In genomic region chr7:141418970-141419369, GRCm38 (mm10) we compare ENCODE assay signal across 13 mouse cellular contexts. TPM values are rescaled to one million over a fixed set of nuclear protein-coding genes. Genes with fewer than 3 reads are reported as not detected.
DNase-seq lines count a peak whose midpoint lies in the region; ATAC-seq lines count a peak whose summit lies in the region.
"Had no signal": no experiment of that assay in that cellular context is flagged by ENCODE, and none has a peak within 500 bp of the region (broad histone marks: within the 10 kb centered on the region; RNA-seq: fewer than 3 reads in every experiment).

No protein-coding gene starts in this region.

- ATAC-seq in intestine, embryonic 15.5 days = peak; percentile 62
- ATAC-seq: forebrain, embryonic 13.5 days; midbrain, embryonic 13.5 days had no signal

- 41% methylated on average over 7 of the region's 7 CpGs for WGBS in intestine, embryonic 15.5 days

- no peak overlapping the region for H3K4me3 ChIP-seq in intestine, embryonic 15.5 days (replicated peaks)
- H3K4me3 ChIP-seq: forebrain, embryonic 13.5 days; heart, adult 2 months; hindbrain, embryonic 10.5 days; midbrain, embryonic 13.5 days had no signal

- no peaks in the 10 kb centered on the region for H3K9me3 ChIP-seq in intestine, embryonic 15.5 days
- H3K9me3 ChIP-seq: forebrain, embryonic 13.5 days; hindbrain, embryonic 10.5 days; midbrain, embryonic 13.5 days had no signal

- H3K36me3 ChIP-seq in intestine, embryonic 15.5 days = no peaks in the 10 kb centered on the region
- H3K36me3 ChIP-seq: hindbrain, embryonic 10.5 days; midbrain, embryonic 13.5 days had no signal

- intact Hi-C loops in left cerebral cortex, postnatal 25 days (cut with DNase I) = no loop called here
- intact Hi-C loops in left cerebral cortex, postnatal 4 days (cut with DNase I) = no loop called here

- no peaks in the 10 kb centered on the region for H3K27me3 ChIP-seq in intestine, embryonic 15.5 days (replicated peaks)

- peak overlapping the region; percentile 48; the same call in 1 of the 2 replicates for H3K27ac ChIP-seq in intestine, embryonic 15.5 days
- H3K27ac ChIP-seq: forebrain, embryonic 13.5 days; heart, adult 2 months; hindbrain, embryonic 10.5 days; liver, embryonic 14.5 days; midbrain, embryonic 13.5 days had no signal

- DNase-seq in cerebellum, adult 9-11 months = peak; percentile 57
- no peak for DNase-seq in cerebellum, adult 11-12 months
- DNase-seq in left cerebral cortex, postnatal 25 days (ENCODE audit: low spot score in 2 of 2) = peak; percentile 60
- DNase-seq in left cerebral cortex, postnatal 4 days = no peak
- peak; percentile 66 for DNase-seq in MEL-GATA-1-ER (ENCODE audit: extremely low read depth, low read depth)
- DNase-seq in thymus, postnatal 14 days = no peak
- no peak for DNase-seq in c-Kit-positive CD71-positive TER-119-positive erythroid progenitor cells, embryonic 14.5 days (ENCODE audit: low spot score)

- H3K4me1 ChIP-seq in intestine, embryonic 15.5 days (replicated peaks) = peaks cover 5% of the 10 kb centered on the region; the same call in 1 of the 2 replicates

- no peak overlapping the region for H3K9ac ChIP-seq in intestine, embryonic 15.5 days
- H3K9ac ChIP-seq: forebrain, embryonic 13.5 days; liver, embryonic 14.5 days; midbrain, embryonic 13.5 days had no signal

- no peak overlapping the region for H3K4me2 ChIP-seq in intestine, embryonic 15.5 days (replicated peaks)
- H3K4me2 ChIP-seq: forebrain, embryonic 13.5 days; midbrain, embryonic 13.5 days had no signal

RNA-seq across cellular contexts. Expression of gene Gatd1, which starts 5.0 kb away (rescaled TPM):
- total RNA-seq in left cerebral cortex, postnatal 25 days (2021) = 10 to 100 TPM; 41.3 to 48.4 TPM
- 10 to 100 TPM; 43.1 to 44.6 TPM for total RNA-seq in left cerebral cortex, postnatal 4 days (2021)
- 47.4 and 49.2 TPM in 2 replicates for polyA plus RNA-seq in intestine, embryonic 15.5 days (2015; fragmentation: Nextera tagmentation; extraction: Ambion mirVana)

RNA-seq across cellular contexts. Expression of gene Cend1, which starts 10.3 kb away (rescaled TPM):
- 100 to 1,000 TPM; 288 to 314 TPM for total RNA-seq in left cerebral cortex, postnatal 25 days (2021)
- 100 to 1,000 TPM; 111 to 122 TPM for total RNA-seq in left cerebral cortex, postnatal 4 days (2021)
- 3.8 and 3.9 TPM in 2 replicates for polyA plus RNA-seq in intestine, embryonic 15.5 days (2015; fragmentation: Nextera tagmentation; extraction: Ambion mirVana)
- polyA plus RNA-seq: liver, embryonic 14.5 days had no signal

RNA-seq across cellular contexts. Expression of gene Slc25a22, which starts 18.7 kb away (rescaled TPM):
- total RNA-seq in left cerebral cortex, postnatal 25 days (2021) = 100 to 1,000 TPM; 292 to 311 TPM
- total RNA-seq in left cerebral cortex, postnatal 4 days (2021) = 100 to 1,000 TPM; 196 to 217 TPM
- polyA plus RNA-seq in intestine, embryonic 15.5 days (2015; fragmentation: Nextera tagmentation; extraction: Ambion mirVana) = 28.5 and 33.1 TPM in 2 replicates

RNA-seq across cellular contexts. Expression of gene Pidd1, which starts 24.9 kb away (rescaled TPM):
- under 1 TPM; 0.64 to 0.96 TPM for total RNA-seq in left cerebral cortex, postnatal 25 days (2021)
- total RNA-seq in left cerebral cortex, postnatal 4 days (2021) = 1 to 10 TPM; 5.5 to 6.6 TPM
- polyA plus RNA-seq in intestine, embryonic 15.5 days (2015; fragmentation: Nextera tagmentation; extraction: Ambion mirVana) = 7.6 and 9.6 TPM in 2 replicates

RNA-seq across cellular contexts. Expression of gene Taldo1, which starts 27.0 kb away (rescaled TPM):
- 100 to 1,000 TPM; 103 TPM for total RNA-seq in left cerebral cortex, postnatal 25 days (2021)
- total RNA-seq in left cerebral cortex, postnatal 4 days (2021) = 100 to 1,000 TPM; 146 to 152 TPM
- 458 and 460 TPM in 2 replicates for polyA plus RNA-seq in intestine, embryonic 15.5 days (2015; fragmentation: Nextera tagmentation; extraction: Ambion mirVana)

Comparison
In these comparisons a context has a peak if more than half of its experiments do, and no peak if none do; other contexts are left out.
1. DNase-seq: peak in cerebellum, adult 9-11 months (single experiment), left cerebral cortex, postnatal 25 days (2 of 2) and MEL-GATA-1-ER (single experiment); none in cerebellum, adult 11-12 months (single experiment), left cerebral cortex, postnatal 4 days (single experiment), thymus, postnatal 14 days (single experiment) and c-Kit-positive CD71-positive TER-119-positive erythroid progenitor cells, embryonic 14.5 days (single experiment).